In the genomic region with DNA sequence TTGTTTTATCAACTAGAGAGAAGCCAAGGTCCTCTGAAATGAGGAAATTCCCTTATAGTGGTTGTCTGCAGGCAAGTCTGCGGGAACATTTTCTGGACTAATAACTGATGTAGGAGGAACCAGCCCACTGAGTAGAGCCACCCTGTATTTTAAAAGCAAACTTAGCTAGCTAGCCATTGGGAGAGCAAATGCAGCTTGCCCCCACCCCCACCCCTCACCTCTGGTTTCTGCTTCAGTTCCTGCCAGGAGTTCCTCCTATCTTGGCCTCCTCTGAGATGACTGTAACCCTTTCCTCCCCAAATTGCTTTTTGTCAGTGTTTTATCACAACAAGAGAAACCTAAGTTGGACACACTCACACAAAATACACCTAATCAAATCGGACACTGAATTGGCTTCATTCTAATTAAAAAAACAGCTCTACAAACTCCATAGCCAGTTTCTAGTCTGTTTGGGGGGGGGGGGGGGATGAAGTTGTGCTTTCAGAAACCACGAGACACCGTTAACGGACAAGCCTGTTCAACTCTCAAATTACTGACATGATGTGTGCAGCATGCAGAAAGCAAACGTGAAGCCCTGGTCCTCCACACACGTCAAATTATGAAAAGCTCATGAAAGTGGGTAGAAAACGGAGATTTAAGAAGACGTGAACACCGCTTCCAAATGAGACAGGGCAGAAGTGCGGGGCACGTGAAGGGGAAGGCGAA, we compare ENCODE assay signal across 8 mouse cellular contexts. TPM values are rescaled to one million over a fixed set of nuclear protein-coding genes. Genes with fewer than 3 reads are reported as not detected.
DNase-seq lines count a peak whose midpoint lies in the region; ATAC-seq and TF ChIP-seq lines count a peak whose summit lies in the region.

No protein-coding gene starts in this region.

- WGBS in forebrain, postnatal 0 days: 9% methylated on average over 13 of the region's 13 CpGs
- WGBS in liver, embryonic 14.5 days (ENCODE audit: insufficient replicate concordance): 2% methylated on average over 13 of the region's 13 CpGs
- WGBS in stomach, postnatal 0 days: 7% methylated on average over 13 of the region's 13 CpGs

- no peaks in the 10 kb centered on the region for H3K9me3 ChIP-seq in forebrain, postnatal 0 days (ENCODE audit: low read length)
- H3K9me3 ChIP-seq in liver, embryonic 14.5 days (ENCODE audit: control insufficient read depth, low read length): no peaks in the 10 kb centered on the region
- H3K9me3 ChIP-seq in stomach, postnatal 0 days (ENCODE audit: control insufficient read depth, low read length): no peaks in the 10 kb centered on the region

- H3K4me2 ChIP-seq in forebrain, postnatal 0 days (ENCODE audit: low read depth): peak overlapping the region; percentile 69
- peak overlapping the region; percentile 93 for H3K4me2 ChIP-seq in liver, embryonic 14.5 days (ENCODE audit: low read depth)
- peak overlapping the region; percentile 65 for H3K4me2 ChIP-seq in stomach, postnatal 0 days (replicated peaks; ENCODE audit: low read depth)

- peak; percentile 21 for DNase-seq in cerebellum, adult 11-12 months
- no peak for DNase-seq in cerebellum, postnatal 4 days (ENCODE audit: low spot score in 2 of 2)
- peak; percentile 49 for DNase-seq in thymus, postnatal 0 days (ENCODE audit: low spot score)
- no peak for DNase-seq in thymus, adult 18-20 months
- no peak for DNase-seq in forebrain, postnatal 0 days
- peak in 2 of 3 experiments; percentile 3 to 17 for DNase-seq in liver, embryonic 14.5 days (ENCODE audit: low read depth in 3 of 3, low spot score in 3 of 3)
- DNase-seq in stomach, postnatal 0 days (ENCODE audit: low spot score): peak; percentile 16
- DNase-seq in adrenal gland, adult 8-10 months: no peak

- H3K9ac ChIP-seq in forebrain, postnatal 0 days: peak overlapping the region; percentile 81
- H3K9ac ChIP-seq in liver, embryonic 14.5 days (replicated peaks): peak overlapping the region; percentile 80
- H3K9ac ChIP-seq in stomach, postnatal 0 days (ENCODE audit: low read length): peak overlapping the region; percentile 97; the same call in 1 of the 2 replicates

- TF ChIP-seq CTCF in forebrain, postnatal 0 days (IDR thresholded peaks at IDR 0.05; ENCODE audit: low read depth): no peak
- TF ChIP-seq CTCF in liver, embryonic 14.5 days (IDR thresholded peaks at IDR 0.05; ENCODE audit: low read depth): no peak
- no peak for TF ChIP-seq CTCF in stomach, postnatal 0 days (IDR thresholded peaks at IDR 0.05; ENCODE audit: low read depth)

- H3K36me3 ChIP-seq in forebrain, postnatal 0 days (ENCODE audit: insufficient read depth): peaks cover 14% of the 10 kb centered on the region
- no peaks in the 10 kb centered on the region; the same call in 1 of the 2 replicates for H3K36me3 ChIP-seq in liver, embryonic 14.5 days (replicated peaks; ENCODE audit: control insufficient read depth, insufficient read depth, low read depth)
- H3K36me3 ChIP-seq in stomach, postnatal 0 days (ENCODE audit: control insufficient read depth, insufficient read depth, low read length): 0 out of 2 replicates have a peak, but pooled peaks cover 2% of the 10 kb centered on the region

- H3K4me3 ChIP-seq in forebrain, postnatal 0 days (ENCODE audit: low read depth, low read length): peak overlapping the region; percentile 65
- H3K4me3 ChIP-seq in liver, embryonic 14.5 days (ENCODE audit: insufficient read depth in 1 of 2, low read depth in 2 of 2, low read length in 2 of 2): peak overlapping the region; percentile 76 to 97
- peak overlapping the region; percentile 97 for H3K4me3 ChIP-seq in stomach, postnatal 0 days (ENCODE audit: low read depth, low read length)

- TF ChIP-seq EP300 in liver, embryonic 14.5 days (IDR thresholded peaks at IDR 0.05; ENCODE audit: low read depth): no peak
- TF ChIP-seq EP300 in stomach, postnatal 0 days (optimal IDR thresholded peaks at IDR 0.05): no peak

- no peak for ATAC-seq in forebrain, postnatal 0 days
- no peak for ATAC-seq in liver, embryonic 14.5 days (ENCODE audit: insufficient read depth)
- ATAC-seq in stomach, postnatal 0 days (ENCODE audit: low FRiP score, low TSS enrichment): no peak

- no peaks in the 10 kb centered on the region for H3K27me3 ChIP-seq in forebrain, postnatal 0 days (ENCODE audit: insufficient read depth, low read length)
- no peaks in the 10 kb centered on the region for H3K27me3 ChIP-seq in liver, embryonic 14.5 days (ENCODE audit: control insufficient read depth, insufficient read depth, low read length)
- no peaks in the 10 kb centered on the region for H3K27me3 ChIP-seq in stomach, postnatal 0 days (ENCODE audit: control insufficient read depth, insufficient read depth, low read length)

- no peak overlapping the region for H3K27ac ChIP-seq in forebrain, postnatal 0 days (ENCODE audit: low read depth, low read length)
- peak overlapping the region; percentile 89 for H3K27ac ChIP-seq in liver, embryonic 14.5 days
- H3K27ac ChIP-seq in stomach, postnatal 0 days (replicated peaks): no peak overlapping the region

- peaks cover 5% of the 10 kb centered on the region; the same call in 1 of the 2 replicates for H3K4me1 ChIP-seq in forebrain, postnatal 0 days (ENCODE audit: insufficient read depth)
- H3K4me1 ChIP-seq in liver, embryonic 14.5 days (replicated peaks; ENCODE audit: control insufficient read depth in 2 of 2, insufficient read depth in 2 of 2, low read length in 1 of 2): peaks cover 6 to 7% of the 10 kb centered on the region in 2 experiments; a peak in 3 of 4 replicates
- no peaks in the 10 kb centered on the region for H3K4me1 ChIP-seq in stomach, postnatal 0 days (replicated peaks; ENCODE audit: control insufficient read depth, insufficient read depth)

RNA-seq across cellular contexts. Expression of a gene that starts 1.3 kb away (rescaled TPM):
- polyA plus RNA-seq in thymus, postnatal 0 days (2015; fragmentation: Nextera tagmentation; extraction: Ambion mirVana): 5.0 and 5.8 TPM in 2 replicates
- total RNA-seq in forebrain, postnatal 0 days (2014; rRNA removed): 15.6 and 30.2 TPM in 2 replicates
- polyA plus RNA-seq in forebrain, postnatal 0 days (2015; fragmentation: Nextera tagmentation; extraction: Ambion mirVana): 5.3 and 7.0 TPM in 2 replicates
- 1.5 TPM in 2 replicates for polyA plus RNA-seq in liver, embryonic 14.5 days (2012; rRNA removed)
- 1.5 and 1.9 TPM in 2 replicates for polyA plus RNA-seq in liver, embryonic 14.5 days (2014; fragmentation: Nextera tagmentation; extraction: Ambion mirVana)
- polyA plus RNA-seq in stomach, postnatal 0 days (2015; fragmentation: Nextera tagmentation; extraction: Ambion mirVana): 2.5 and 2.8 TPM in 2 replicates
- total RNA-seq in adrenal gland, adult 8-10 months (2022): 10 to 100 TPM in 3 of 4 experiments, 1 to 10 TPM in 1; 8.9 to 17.9 (median 15.9) TPM

RNA-seq across cellular contexts. Expression of a gene that starts 1.7 kb away (rescaled TPM):
- 111 and 132 TPM in 2 replicates for polyA plus RNA-seq in thymus, postnatal 0 days (2015; fragmentation: Nextera tagmentation; extraction: Ambion mirVana)
- total RNA-seq in forebrain, postnatal 0 days (2014; rRNA removed): 29.2 and 33.2 TPM in 2 replicates
- polyA plus RNA-seq in forebrain, postnatal 0 days (2015; fragmentation: Nextera tagmentation; extraction: Ambion mirVana): 51.8 and 55.3 TPM in 2 replicates
- 6.7 and 14.4 TPM in 2 replicates for polyA plus RNA-seq in liver, embryonic 14.5 days (2012; rRNA removed)
- 38.2 and 42.1 TPM in 2 replicates for polyA plus RNA-seq in liver, embryonic 14.5 days (2014; fragmentation: Nextera tagmentation; extraction: Ambion mirVana)
- polyA plus RNA-seq in stomach, postnatal 0 days (2015; fragmentation: Nextera tagmentation; extraction: Ambion mirVana): 20.9 and 23.5 TPM in 2 replicates
- total RNA-seq in adrenal gland, adult 8-10 months (2022): 10 to 100 TPM; 14.8 to 20.5 (median 18.5) TPM

RNA-seq across cellular contexts. Expression of a gene that starts 53.7 kb away (rescaled TPM):
- 1.7 and 3.1 TPM in 2 replicates for polyA plus RNA-seq in thymus, postnatal 0 days (2015; fragmentation: Nextera tagmentation; extraction: Ambion mirVana)
- 63.2 and 63.6 TPM in 2 replicates for total RNA-seq in forebrain, postnatal 0 days (2014; rRNA removed)
- 57.3 and 67.5 TPM in 2 replicates for polyA plus RNA-seq in forebrain, postnatal 0 days (2015; fragmentation: Nextera tagmentation; extraction: Ambion mirVana)
- polyA plus RNA-seq in liver, embryonic 14.5 days (2012; rRNA removed): 0.18 and 0.22 TPM in 2 replicates
- polyA plus RNA-seq in liver, embryonic 14.5 days (2014; fragmentation: Nextera tagmentation; extraction: Ambion mirVana): 0.10 and 0.61 TPM in 2 replicates
- polyA plus RNA-seq in stomach, postnatal 0 days (2015; fragmentation: Nextera tagmentation; extraction: Ambion mirVana): 0.90 and 1.4 TPM in 2 replicates
- total RNA-seq in adrenal gland, adult 8-10 months (2022): 1 to 10 TPM; 2.7 to 3.5 (median 2.9) TPM

Comparison
In these comparisons a context has a peak if more than half of its experiments do, and no peak if none do; other contexts are left out.
1. DNase-seq: peak in cerebellum, adult 11-12 months (single experiment), thymus, postnatal 0 days (single experiment), liver, embryonic 14.5 days (2 of 3) and stomach, postnatal 0 days (single experiment); none in cerebellum, postnatal 4 days (0 of 2), thymus, adult 18-20 months (0 of 2), forebrain, postnatal 0 days (single experiment) and adrenal gland, adult 8-10 months (single experiment).
2. RNA of a gene that starts 53.7 kb away (polyA plus RNA-seq): 57.3 to 67.5 TPM in forebrain, postnatal 0 days; 1.7 to 3.1 TPM in thymus, postnatal 0 days, 0.90 to 1.4 TPM in stomach, postnatal 0 days and 0.10 to 0.61 TPM in liver, embryonic 14.5 days; every median in the first group is over 10 times any median in the second.
3. Peak in every context shown above with its lines, with median percentiles within 50 percentile points of each other: H3K4me2 ChIP-seq, H3K4me3 ChIP-seq and H3K9ac ChIP-seq.